Mouse (Mus musculus) T-helper 1 cell (primary cell): ENCODE measurements around the gene Slc35e4.
"Not testable (repeated sequence)": the region's sequence is repeated elsewhere in the genome, so short reads cannot be mapped to it uniquely, and the experiment has no call there.

ENCODE experiments used
- in situ Hi-C: fragments of 300-600 bp; cut with MboI, MseI; formaldehyde crosslinking; loops from one replicate; pipeline ENCODE4 v1.15.1; 2025; ENCODE audit warnings: high pct_unique_total_duplicates

Gene Slc35e4

GRCm38 (mm10) chr11:3913316-3914108 is 952 bp downstream of the Slc35e4 start:
- in situ Hi-C loops, result no loop called here

DNA sequence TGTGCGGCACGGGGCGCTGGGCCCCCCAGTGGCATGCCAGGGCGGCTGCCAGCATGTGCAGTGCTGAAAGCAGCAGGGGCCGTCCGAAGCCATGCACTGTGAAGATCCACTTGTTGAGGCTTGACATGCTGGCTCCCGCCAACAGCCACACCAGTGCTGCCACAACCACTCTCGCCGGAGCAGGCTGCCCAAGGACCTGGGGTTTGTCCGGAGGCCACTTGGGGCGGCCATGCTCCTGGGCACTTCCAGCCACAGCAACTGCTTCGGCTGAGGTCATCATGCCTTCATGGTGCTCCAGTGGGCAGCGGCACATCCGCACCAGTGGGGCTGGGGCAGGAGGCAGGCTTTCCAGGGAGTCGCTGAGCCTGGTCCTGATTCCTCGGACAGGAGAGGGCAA is 1.6 kb downstream of the Slc35e4 start:
- in situ Hi-C loops, result no loop called here

DNA sequence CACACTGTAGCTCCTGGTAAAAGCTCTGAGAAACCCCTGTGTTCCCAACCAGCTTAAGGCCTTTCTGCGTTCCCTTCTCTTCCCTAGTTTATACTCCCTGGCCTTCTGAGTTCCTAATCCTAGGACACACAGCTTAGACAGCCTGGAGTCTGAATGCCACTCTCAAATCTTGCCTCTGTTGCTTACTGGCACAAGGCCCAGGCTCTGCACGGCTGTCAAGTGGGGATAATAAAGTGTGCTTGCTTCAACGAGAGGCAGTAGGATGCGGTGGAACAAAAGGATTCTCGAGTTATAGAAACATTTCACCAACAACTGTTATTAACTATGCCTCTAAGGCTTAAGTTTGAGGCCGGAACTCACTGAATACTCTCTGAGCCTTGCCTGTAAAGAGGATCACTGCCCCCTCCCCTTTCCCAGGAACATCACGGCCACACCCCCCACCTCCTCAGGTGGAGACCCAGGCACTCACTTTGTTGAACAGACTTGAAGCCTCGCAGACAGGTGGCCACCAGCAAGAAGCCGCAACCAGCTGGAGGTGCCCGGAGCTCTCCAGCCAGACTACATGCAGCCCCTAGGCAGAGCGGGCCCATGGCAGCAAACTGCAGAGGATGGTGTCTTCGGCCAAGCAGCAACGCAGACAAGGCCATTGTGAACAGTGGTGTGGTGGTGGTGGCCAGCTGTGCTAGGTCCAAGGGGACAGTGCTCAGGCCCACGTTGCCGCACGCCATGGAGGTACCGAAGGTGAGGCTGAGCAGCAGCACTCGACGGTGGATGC is 2.2 kb downstream of the Slc35e4 start:
- in situ Hi-C loops, result no loop called here

DNA sequence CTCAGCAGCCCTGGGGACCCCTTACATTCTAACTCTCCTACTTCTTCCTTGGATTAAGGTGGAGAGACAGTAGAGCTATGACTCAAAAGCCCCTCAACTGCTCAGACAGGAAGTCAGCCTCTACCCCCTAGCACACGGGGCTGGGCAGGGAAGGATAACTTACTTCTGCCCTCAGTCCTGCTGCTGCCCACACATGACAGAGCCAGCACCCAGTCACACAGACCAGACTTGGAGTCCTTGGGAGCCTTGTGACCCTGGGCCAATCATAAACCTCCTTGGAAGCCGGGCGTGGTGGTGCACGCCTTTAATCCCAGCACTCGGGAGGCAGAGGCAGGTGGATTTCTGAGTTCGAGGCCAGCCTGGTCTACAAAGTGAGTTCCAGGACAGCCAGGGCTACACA is 3.0 kb downstream of the Slc35e4 start:
- in situ Hi-C loops, result not testable (repeated sequence)

GRCm38 (mm10) chr11:3910513-3911310 is 3.8 kb downstream of the Slc35e4 start:
- in situ Hi-C loops, result no loop called here

GRCm38 (mm10) chr11:3909236-3909635 is 5.2 kb downstream of the Slc35e4 start:
- in situ Hi-C loops, result no loop called here

DNA sequence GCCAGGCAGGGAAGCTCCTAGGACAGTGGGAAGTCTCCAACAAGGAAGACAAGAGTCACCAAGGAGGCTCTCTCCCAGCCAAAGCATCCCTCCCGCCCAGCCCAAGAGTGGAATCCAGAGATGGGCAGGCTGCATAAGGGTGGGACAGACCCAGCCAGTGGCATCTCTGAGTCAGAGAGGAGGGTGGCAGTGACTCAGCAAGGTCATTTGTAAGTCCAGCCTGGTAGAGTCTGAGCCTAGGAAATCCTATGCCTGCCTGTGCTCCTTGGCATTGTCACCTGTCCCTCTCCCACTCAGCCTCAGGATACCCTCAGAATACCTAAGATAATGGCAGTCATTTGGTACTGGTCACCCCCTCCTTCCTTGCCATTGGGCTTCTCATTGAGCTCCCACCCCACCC is 9.0 kb downstream of the Slc35e4 start:
- in situ Hi-C loops, result no loop called here

DNA sequence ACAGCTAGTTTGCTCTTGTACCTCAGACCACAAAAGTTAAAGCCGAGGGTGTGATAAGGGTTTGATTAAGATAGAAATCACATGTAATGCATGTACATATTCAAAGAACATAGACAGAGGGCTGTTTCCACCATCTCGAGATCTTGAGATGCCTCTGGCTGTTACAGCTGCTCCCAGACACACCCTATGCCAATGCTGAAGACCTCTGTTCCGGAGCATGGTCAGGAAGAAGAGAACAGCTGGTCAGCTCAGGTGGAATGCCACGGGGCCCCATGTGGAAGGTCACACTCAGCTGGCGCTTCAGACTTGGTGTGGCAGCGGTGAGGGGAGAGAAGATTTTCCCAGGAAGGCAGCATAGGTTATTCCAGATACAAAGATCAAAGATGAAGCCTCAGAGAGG is 9.8 kb downstream of the Slc35e4 start:
- in situ Hi-C loops, result no loop called here

DNA sequence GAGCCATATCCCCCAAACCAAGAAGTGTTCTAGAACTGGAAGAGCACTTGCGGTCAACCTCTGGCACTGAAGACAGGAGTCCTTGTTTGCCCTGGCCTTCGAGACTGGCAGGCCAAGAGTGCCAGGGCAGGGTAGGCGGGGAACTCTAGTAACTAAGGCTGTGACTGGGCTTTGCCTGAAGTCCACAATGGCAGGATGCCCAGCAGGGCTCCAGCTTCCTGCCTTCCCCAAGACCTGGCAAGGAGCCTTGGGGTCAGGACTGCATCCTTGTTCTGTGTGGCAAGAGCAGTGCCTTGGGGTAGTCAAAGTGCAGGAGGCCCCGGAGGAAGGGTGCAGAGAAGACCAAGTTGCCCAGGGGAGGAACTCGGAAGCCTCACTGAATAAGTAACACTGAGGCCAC is 11.4 kb downstream of the Slc35e4 start:
- in situ Hi-C loops, result no loop called here

- in situ Hi-C loops, result no loop called here
These were observed 11.9 kb downstream of the Slc35e4 start for GRCm38 (mm10) chr11:3902516-3902915.

- in situ Hi-C loops, result no loop called here
These were observed 14.2 kb downstream of the Slc35e4 start for GRCm38 (mm10) chr11:3900296-3900695.

DNA sequence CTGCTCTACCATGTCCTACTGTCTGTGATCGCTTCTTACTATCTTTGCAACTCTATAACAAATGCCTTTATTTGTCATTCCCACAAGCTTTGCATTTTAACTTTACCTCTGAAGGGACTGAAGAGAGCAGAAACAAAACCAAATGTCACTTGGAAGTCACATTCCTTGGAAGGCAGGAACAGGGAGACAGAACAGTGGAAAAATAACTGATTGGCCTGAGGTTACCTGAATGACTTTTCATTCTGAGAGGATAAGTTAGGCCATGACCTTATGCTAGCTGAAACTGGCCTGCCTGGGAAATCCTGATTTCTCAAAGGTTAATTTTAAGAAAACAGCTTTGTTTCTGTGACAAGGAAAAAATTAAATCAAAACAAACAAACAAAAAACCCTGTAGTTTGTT is 18.5 kb downstream of the Slc35e4 start:
- in situ Hi-C loops, result loop anchor here (10.0 kb wide), 1 partner anchor 691 kb away; the partner anchor contains the start of gene Eif4enif1

DNA sequence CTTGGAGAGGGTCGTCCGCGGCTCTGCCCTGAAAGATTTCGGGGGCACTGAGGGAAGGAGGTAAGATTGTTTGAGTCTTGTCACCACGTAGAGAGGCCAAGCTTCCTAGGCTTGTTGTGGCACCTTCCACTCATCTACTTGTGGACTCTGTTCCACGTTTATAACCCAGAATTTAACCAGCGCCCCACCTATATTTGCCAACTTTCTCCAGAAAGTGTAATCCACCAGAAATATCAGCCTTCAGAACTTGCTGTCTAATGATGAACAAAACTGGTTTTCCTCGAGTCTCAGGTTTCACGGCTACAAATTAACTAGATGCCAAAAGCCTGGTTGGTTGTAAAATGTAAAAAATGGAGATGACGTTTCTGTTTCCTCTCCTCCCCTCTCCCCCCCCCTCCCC is 19.0 kb downstream of the Slc35e4 start:
- in situ Hi-C loops, result loop anchor here (10.0 kb wide), 1 partner anchor 691 kb away; the partner anchor contains the start of gene Eif4enif1

- in situ Hi-C loops, result loop anchor here (10.0 kb wide), 1 partner anchor 690 kb away; the partner anchor contains the start of gene Eif4enif1
These were observed 19.8 kb downstream of the Slc35e4 start, which contains the start of the genes 4921536K21Rik and Dusp18 for GRCm38 (mm10) chr11:3894406-3895281. Gene 4921536K21Rik (minus strand): TSS chr11:3895098. Gene Dusp18 (plus strand): TSS chr11:3895240.

- in situ Hi-C loops, result loop anchor here (10.0 kb wide), 1 partner anchor 689 kb away; the partner anchor contains the start of gene Eif4enif1
These were observed 20.5 kb downstream of the Slc35e4 start for GRCm38 (mm10) chr11:3893970-3894369.

DNA sequence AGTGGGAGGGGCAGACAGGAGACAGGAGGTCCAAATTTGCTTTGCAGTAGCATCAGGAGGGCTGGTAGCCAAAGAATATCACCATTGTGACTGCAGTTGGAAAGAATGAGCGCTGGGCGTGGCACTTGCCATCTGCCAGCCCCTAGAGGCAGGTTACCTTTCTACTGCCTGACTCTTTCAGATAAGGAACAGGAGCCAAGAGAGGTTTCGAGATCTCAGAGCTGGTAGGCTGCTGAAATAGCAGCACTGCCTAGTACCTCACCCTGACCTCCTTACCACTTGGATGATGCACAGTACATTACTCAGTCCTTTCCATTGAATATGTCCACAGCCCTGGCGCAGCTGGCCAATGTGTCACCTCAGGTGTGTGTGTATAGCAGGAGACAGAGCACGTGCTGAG is 27.1 kb downstream of the Slc35e4 start:
- in situ Hi-C loops, result no loop called here

- in situ Hi-C loops, result no loop called here
These were observed 30.8 kb downstream of the Slc35e4 start for GRCm38 (mm10) chr11:3883711-3884110.

GRCm38 (mm10) chr11:3879836-3880235 is 34.6 kb downstream of the Slc35e4 start:
- in situ Hi-C loops, result no loop called here

DNA sequence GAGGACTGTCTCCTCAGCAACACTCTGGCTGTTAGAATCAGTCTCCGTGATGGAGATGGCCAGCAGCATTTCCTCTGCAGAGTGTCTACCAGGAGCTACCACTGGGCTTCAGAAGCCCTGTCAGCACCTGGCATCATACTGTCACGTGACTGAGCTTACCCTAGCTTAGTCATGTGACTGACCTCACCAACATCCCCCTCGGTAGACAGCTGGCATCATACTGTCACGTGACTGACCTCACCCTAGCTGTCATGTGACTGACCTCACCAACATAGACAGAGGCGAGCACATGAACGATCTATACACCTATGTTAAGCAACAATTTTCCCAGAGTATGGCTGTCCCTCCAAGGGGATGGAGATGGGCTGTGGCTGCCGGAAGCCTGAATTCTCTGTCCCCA is 35.8 kb downstream of the Slc35e4 start:
- in situ Hi-C loops, result no loop called here

DNA sequence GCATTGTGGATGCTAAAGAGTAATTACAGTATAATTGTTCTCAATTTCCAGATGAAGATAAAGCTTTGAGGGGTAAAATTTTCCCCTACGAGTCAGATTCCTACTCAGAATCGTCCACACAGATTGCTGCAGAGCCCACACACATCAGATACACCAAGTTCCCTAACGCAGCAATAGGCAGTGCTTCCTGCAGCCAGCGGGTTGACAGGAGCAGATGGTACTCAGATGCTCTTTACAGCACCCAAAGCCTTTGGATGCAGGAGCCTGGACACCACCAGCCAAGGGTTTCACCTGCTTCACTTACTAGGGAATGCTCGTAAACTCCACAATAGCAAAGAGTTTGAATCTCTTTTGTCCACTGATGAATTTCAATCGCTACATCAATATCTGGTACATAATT is 38.0 kb downstream of the Slc35e4 start:
- in situ Hi-C loops, result no loop called here

GRCm38 (mm10) chr11:3864343-3864742 is 50.1 kb downstream of the Slc35e4 start:
- in situ Hi-C loops, result no loop called here
